ENCODE assay signal across 9 mouse cellular contexts in the genomic region with DNA sequence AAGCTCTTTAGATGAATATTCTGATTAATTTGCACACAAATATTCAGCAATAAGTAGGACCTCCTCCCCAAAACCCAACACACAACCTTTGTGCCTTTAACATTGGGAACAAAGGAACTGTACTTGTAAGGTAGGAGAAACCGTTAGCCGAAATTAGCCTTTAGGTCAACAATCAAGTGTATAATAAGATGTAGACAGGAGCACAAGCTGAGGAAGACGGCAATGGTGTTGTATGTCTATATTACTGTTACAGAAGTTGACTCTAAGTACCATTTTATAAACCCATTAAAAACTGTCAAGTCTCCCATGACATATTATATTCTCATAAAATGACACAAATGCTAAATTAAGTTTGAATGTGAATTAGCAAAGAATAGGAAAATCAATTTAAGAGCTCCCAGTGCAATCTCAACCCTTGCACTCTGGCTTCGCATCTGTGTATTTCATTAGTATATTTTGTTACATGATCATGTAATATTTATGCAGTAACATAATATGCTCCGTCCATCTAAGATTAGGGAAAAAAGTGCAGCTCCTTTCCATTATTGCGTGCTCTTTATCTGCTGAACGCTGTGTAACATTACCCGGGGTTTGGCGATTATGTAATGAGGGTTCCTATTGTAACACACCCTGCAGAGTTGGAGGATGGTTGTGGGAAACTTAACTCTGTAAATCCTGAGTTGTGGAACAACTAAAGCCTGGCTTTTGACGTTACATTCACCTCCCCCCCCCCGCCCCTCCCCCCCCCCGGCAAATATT.
DNase-seq lines count a peak whose midpoint lies in the region; ATAC-seq lines count a peak whose summit lies in the region.
"Had no signal": no experiment of that assay in that cellular context is flagged by ENCODE, and none has a peak within 500 bp of the region (broad histone marks: within the 10 kb centered on the region; RNA-seq: fewer than 3 reads in every experiment).

No protein-coding gene starts in this region.

- H3K36me3 ChIP-seq in kidney, embryonic 14.5 days (ENCODE audit: control insufficient read depth, insufficient read depth, low read length): no peaks in the 10 kb centered on the region
- H3K36me3 ChIP-seq in embryonic facial prominence, embryonic 10.5 days (replicated peaks): no peaks in the 10 kb centered on the region
- no peaks in the 10 kb centered on the region for H3K36me3 ChIP-seq in heart, embryonic 16.5 days (ENCODE audit: control insufficient read depth, insufficient read depth)
- no peaks in the 10 kb centered on the region for H3K36me3 ChIP-seq in midbrain, embryonic 14.5 days (ENCODE audit: control insufficient read depth, insufficient read depth, low read length)

- H3K4me2 ChIP-seq in kidney, embryonic 14.5 days (replicated peaks; ENCODE audit: low read depth, low read length): 0 out of 2 replicates have a peak overlapping the region, but pooled peaks have one; percentile 6
- no peak overlapping the region for H3K4me2 ChIP-seq in heart, embryonic 16.5 days (ENCODE audit: low read depth, low read length)
- peak overlapping the region; percentile 29 for H3K4me2 ChIP-seq in midbrain, embryonic 14.5 days (ENCODE audit: low read length)

- H3K27me3 ChIP-seq in kidney, embryonic 14.5 days (ENCODE audit: control insufficient read depth, insufficient read depth, low read length): no peaks in the 10 kb centered on the region
- H3K27me3 ChIP-seq in embryonic facial prominence, embryonic 10.5 days (replicated peaks; ENCODE audit: low read depth, poor library complexity, severe bottlenecking): no peaks in the 10 kb centered on the region
- H3K27me3 ChIP-seq in heart, embryonic 16.5 days (ENCODE audit: control insufficient read depth, insufficient read depth, low read length): no peaks in the 10 kb centered on the region
- H3K27me3 ChIP-seq in midbrain, embryonic 14.5 days (ENCODE audit: control insufficient read depth, insufficient read depth, low read length): no peaks in the 10 kb centered on the region

- H3K9me3 ChIP-seq in kidney, embryonic 14.5 days (ENCODE audit: control insufficient read depth, low read length): no peaks in the 10 kb centered on the region
- no peaks in the 10 kb centered on the region for H3K9me3 ChIP-seq in embryonic facial prominence, embryonic 10.5 days
- H3K9me3 ChIP-seq in heart, embryonic 16.5 days (replicated peaks; ENCODE audit: control insufficient read depth, low read length): no peaks in the 10 kb centered on the region
- H3K9me3 ChIP-seq in midbrain, embryonic 14.5 days (ENCODE audit: control insufficient read depth, low read length): no peaks in the 10 kb centered on the region

- H3K4me1 ChIP-seq in kidney, embryonic 14.5 days (ENCODE audit: control insufficient read depth, insufficient read depth, low read length): peaks cover 5% of the 10 kb centered on the region; the same call in 1 of the 2 replicates
- H3K4me1 ChIP-seq in embryonic facial prominence, embryonic 10.5 days: peaks cover 26% of the 10 kb centered on the region
- no peaks in the 10 kb centered on the region for H3K4me1 ChIP-seq in heart, embryonic 16.5 days (ENCODE audit: control insufficient read depth, insufficient read depth, low read length)
- H3K4me1 ChIP-seq in midbrain, embryonic 14.5 days (ENCODE audit: control insufficient read depth, insufficient read depth, low read length): peaks cover 11% of the 10 kb centered on the region; the same call in 1 of the 2 replicates

- H3K4me3 ChIP-seq in kidney, embryonic 14.5 days (ENCODE audit: low read length): no peak overlapping the region
- peak overlapping the region; percentile 3; the same call in 1 of the 2 replicates for H3K4me3 ChIP-seq in embryonic facial prominence, embryonic 10.5 days
- no peak overlapping the region for H3K4me3 ChIP-seq in heart, embryonic 16.5 days (ENCODE audit: low read length)
- no peak overlapping the region for H3K4me3 ChIP-seq in midbrain, embryonic 14.5 days (replicated peaks; ENCODE audit: low read depth, low read length)

- WGBS in kidney, embryonic 14.5 days: 34% methylated on average over 10 of the region's 12 CpGs
- WGBS in embryonic facial prominence, embryonic 10.5 days: 26% methylated on average over 12 of the region's 12 CpGs
- 53% methylated on average over 12 of the region's 12 CpGs for WGBS in heart, embryonic 16.5 days
- 14% methylated on average over 11 of the region's 12 CpGs for WGBS in midbrain, embryonic 14.5 days

- no peak for DNase-seq in kidney, adult 9 months
- DNase-seq in embryonic facial prominence, embryonic 10.5 days (ENCODE audit: low spot score): no peak
- peak; percentile 61 for DNase-seq in midbrain, embryonic 14.5 days
- DNase-seq in urinary bladder, adult 18-20 months (ENCODE audit: low spot score in 2 of 2): no peak
- DNase-seq in adrenal gland, adult 8-10 months: no peak
- DNase-seq in T-cell, adult 2 months (ENCODE audit: low spot score): no peak

- no peak overlapping the region; the same call in 1 of the 2 replicates for H3K27ac ChIP-seq in kidney, embryonic 14.5 days (ENCODE audit: low read depth, low read length)
- peak overlapping the region; percentile 63 for H3K27ac ChIP-seq in embryonic facial prominence, embryonic 10.5 days (replicated peaks)
- H3K27ac ChIP-seq in heart, embryonic 16.5 days (ENCODE audit: low read length): no peak overlapping the region
- no peak overlapping the region for H3K27ac ChIP-seq in midbrain, embryonic 14.5 days (replicated peaks; ENCODE audit: low read depth, low read length)
- H3K27ac ChIP-seq: liver, embryonic 14.5 days had no signal

- no peak overlapping the region for H3K9ac ChIP-seq in kidney, embryonic 14.5 days (ENCODE audit: low read depth, low read length)
- H3K9ac ChIP-seq in heart, embryonic 16.5 days (ENCODE audit: low read length): no peak overlapping the region
- H3K9ac ChIP-seq in midbrain, embryonic 14.5 days (replicated peaks; ENCODE audit: low read length): no peak overlapping the region
- H3K9ac ChIP-seq: liver, embryonic 14.5 days had no signal

- ATAC-seq in kidney, embryonic 14.5 days (ENCODE audit: low FRiP score, low TSS enrichment): peak; percentile 81
- peak; percentile 45; the same call in 1 of the 2 replicates for ATAC-seq in heart, embryonic 16.5 days (replicated peaks; ENCODE audit: extremely low read depth, insufficient read depth, low FRiP score)
- peak; percentile 73; the same call in 1 of the 2 replicates for ATAC-seq in midbrain, embryonic 14.5 days (ENCODE audit: low FRiP score, low TSS enrichment)
